Mouse (Mus musculus) neural tube, embryonic 12.5 days (tissue): ENCODE measurements at regions not wholly inside any gene's neighbourhood (a gene's known extent, or its start where the extent isn't known, plus 50 kb on each side); places are given as distances from the start of the nearest gene placed in this dataset.

Experiments
- ATAC-seq: fragments of 200-750 bp; cut with Nextera tagmentation; 2 replicates; pipeline ENCODE4 v1.8.0; 2017; ENCODE audit warnings: low read depth, mild to moderate bottlenecking, moderate TSS enrichment, moderate library complexity; ENCODE audit not compliant: low FRiP score
- H3K27ac ChIP-seq: fragments of 300-500 bp; sonication (generic); 2 replicates; pipeline ENCODE4 v1.5.1; 2016
- H3K27me3 ChIP-seq: fragments of 300-500 bp; sonication (generic); replicated peaks from 2 replicates; pipeline ENCODE4 v1.6.1; 2016; ENCODE audit warnings: mild to moderate bottlenecking
- H3K36me3 ChIP-seq: fragments of 300-500 bp; sonication (generic); 2 replicates; pipeline ENCODE4 v1.6.1; 2016; ENCODE audit warnings: mild to moderate bottlenecking
- H3K4me1 ChIP-seq: fragments of 300-500 bp; sonication (generic); 2 replicates; pipeline ENCODE4 v1.6.1; 2016
- H3K4me2 ChIP-seq: fragments of 300-500 bp; sonication (generic); replicated peaks from 2 replicates; pipeline ENCODE4 v1.6.1; 2016; ENCODE audit warnings: mild to moderate bottlenecking
- H3K4me3 ChIP-seq: fragments of 300-500 bp; sonication (generic); 2 replicates; pipeline ENCODE4 v1.5.1; 2016
- H3K9ac ChIP-seq: fragments of 300-500 bp; sonication (generic); 2 replicates; pipeline ENCODE4 v1.6.1; 2016; ENCODE audit warnings: mild to moderate bottlenecking
- H3K9me3 ChIP-seq: fragments of 300-500 bp; sonication (generic); 2 replicates; pipeline ENCODE4 v1.6.1; 2016; ENCODE audit warnings: mild to moderate bottlenecking
- WGBS: fragments of 180-500 bp; shearing (Covaris S2); methylation state at CpG from one replicate; pipeline ENCODE4 v1.1.7; 2016; 5-methylcytosine and 5-hydroxymethylcytosine counted together

DNA sequence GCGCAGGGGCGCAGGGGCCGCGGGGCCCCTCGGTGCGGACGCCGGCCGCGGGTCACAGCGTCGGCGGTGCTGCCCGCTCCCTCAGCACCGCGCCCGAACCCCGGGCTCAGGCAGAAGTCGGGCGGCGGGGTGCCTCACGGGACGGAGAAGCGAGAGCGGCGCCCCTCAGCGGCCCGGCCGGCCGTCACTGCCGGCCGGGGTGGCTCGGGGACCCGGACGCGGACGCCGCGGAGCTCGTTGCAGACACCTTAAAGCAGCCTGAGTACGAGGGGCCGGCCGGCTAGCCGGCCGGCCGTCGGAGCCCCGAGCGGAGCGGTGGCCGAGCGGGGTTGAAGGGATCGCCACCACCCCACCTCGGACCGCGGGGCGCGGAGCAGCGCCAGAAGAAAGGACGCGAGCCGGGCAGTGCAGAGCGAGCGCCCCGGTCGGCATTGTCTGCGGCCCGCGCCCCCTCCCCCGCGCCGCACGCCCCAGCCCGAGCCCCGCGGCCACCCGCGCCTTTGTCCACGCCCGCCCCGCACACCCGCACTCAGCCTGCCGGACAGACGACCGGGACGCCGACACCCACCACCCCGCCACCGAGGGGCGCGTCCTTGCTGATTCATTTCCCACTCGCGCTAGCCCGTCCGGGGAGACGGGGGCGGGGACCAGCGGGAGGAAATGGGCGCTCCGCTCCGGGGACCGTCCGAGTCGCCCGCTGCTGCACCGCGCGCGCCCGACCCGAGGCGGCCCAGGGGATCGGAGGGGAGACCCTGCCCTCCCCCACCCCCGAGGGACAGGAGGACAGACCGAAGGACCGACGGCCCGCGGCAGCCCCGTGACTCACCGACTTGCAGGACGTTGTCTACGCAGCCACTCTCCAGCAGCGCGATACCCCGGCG lies 155.4 kb upstream of the Smim15 start:
- 0 out of 2 replicates have a peak, but pooled peaks have one; percentile 0 for ATAC-seq
- no peaks in the 10 kb centered on the region for H3K36me3 ChIP-seq

DNA sequence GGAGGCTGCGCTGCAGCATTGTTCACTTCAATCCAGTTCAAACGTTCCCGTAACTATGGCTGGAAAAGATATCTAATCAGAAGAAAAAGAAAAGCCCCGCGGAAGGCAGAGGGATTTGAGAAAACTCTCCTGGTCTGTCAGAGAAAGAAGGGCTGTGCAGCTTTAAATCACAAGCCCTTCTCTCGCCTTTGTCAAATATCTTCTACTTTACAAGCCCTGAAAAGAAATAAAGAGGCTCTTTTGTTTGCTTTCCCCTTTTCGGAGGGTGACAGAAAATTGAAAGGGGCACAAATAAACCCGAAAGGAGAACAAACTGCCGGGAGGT lies 156.1 kb upstream of the Smim15 start:
- Histone ChIP-seq H3K9ac (peak overlapping the region; percentile 99), H3K4me3 (peak overlapping the region; percentile 96), H3K36me3 (no peaks in the 10 kb centered on the region), H3K27me3 (no peaks in the 10 kb centered on the region), H3K4me2 (peak overlapping the region; percentile 74), H3K27ac (peak overlapping the region; percentile 97), H3K4me1 (peaks cover 33% of the 10 kb centered on the region), H3K9me3 (no peaks in the 10 kb centered on the region)
- WGBS = 0% methylated on average over 9 of the region's 9 CpGs
- no peak for ATAC-seq

More for the DNA sequence above, 155.4 kb upstream of the Smim15 start:
- Histone ChIP-seq H3K27ac (peak overlapping the region; percentile 97), H3K9ac (peak overlapping the region; percentile 99), H3K27me3 (no peaks in the 10 kb centered on the region), H3K9me3 (no peaks in the 10 kb centered on the region), H3K4me1 (peaks cover 30% of the 10 kb centered on the region), H3K4me3 (peak overlapping the region; percentile 96), H3K4me2 (peak overlapping the region; percentile 74)
- under 1% methylated on average over 114 of the region's 127 CpGs for WGBS

DNA sequence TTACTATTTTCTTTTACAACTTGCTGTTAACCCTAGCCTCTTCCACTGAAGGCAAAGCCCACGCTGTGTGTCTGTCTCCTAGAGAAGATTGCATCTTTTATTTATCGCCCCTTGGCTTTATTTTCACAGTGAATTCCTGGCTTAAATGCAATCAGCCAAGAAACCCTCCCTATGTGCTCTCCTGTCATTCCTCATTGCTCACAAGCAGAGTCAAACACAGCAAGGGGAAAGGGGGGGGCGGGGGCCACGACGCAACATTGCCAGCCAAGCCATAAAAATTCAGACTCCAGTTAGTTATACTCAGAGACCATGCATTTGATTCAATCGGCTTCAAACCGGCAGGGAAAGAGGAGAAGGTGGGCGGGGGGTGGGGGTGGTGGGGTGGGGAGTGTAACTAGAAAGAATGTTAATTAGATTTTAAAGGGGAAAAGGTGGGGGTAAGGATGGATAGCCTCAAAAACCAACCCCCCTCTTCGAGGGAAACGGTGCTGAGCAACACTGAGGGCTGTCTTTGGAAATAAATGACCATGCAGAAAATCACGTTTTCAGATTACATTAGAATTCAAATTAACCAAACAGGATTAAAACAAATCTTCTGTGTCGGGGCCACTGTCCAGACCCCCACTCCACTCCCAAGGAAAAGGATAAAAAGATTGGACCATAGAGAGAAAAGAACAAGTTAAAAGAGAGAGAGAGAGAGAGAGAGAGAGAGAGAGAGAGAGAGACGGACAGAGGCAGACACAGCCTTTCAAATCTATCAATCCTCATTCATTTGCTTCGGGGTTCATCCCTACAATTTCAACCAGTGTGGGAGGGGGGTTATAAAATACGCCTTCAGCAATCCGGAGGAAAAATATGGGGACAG lies 156.6 kb upstream of the Smim15 start:
- peak overlapping the region; percentile 99 for H3K9ac ChIP-seq
- peak overlapping the region; percentile 96 for H3K4me3 ChIP-seq
- under 1% methylated on average over 16 of the region's 16 CpGs for WGBS
- H3K27me3 ChIP-seq = no peaks in the 10 kb centered on the region
- peaks cover 35% of the 10 kb centered on the region for H3K4me1 ChIP-seq
- H3K9me3 ChIP-seq = no peaks in the 10 kb centered on the region
- H3K27ac ChIP-seq = peak overlapping the region; percentile 97
- H3K36me3 ChIP-seq = no peaks in the 10 kb centered on the region
- no peak for ATAC-seq
- peak overlapping the region; percentile 74 for H3K4me2 ChIP-seq

DNA sequence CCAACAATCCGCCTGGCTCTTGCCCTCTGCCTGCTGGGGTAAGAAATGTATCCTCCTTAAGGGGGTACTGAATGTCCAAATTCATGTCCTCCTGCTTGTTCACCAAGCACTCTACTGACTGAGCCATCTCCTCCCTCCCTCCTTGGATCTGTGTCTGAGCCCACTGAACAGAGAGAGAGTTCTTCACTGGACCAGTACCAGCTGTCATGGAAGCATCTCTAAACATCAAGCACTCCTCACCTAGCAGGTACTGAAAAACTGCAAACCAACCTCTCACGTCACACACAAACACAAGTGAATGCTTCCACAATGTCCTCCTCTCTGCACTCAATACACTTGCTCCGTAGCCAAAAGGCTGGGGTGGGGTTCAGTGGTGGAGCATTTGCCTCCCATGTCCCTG lies 159.4 kb upstream of the Smim15 start:
- Histone ChIP-seq H3K9ac (no peak overlapping the region), H3K27me3 (no peaks in the 10 kb centered on the region), H3K4me3 (no peak overlapping the region), H3K9me3 (no peaks in the 10 kb centered on the region), H3K36me3 (0 out of 2 replicates have a peak, but pooled peaks cover 3% of the 10 kb centered on the region), H3K27ac (no peak overlapping the region), H3K4me2 (peak overlapping the region; percentile 34), H3K4me1 (peaks cover 32% of the 10 kb centered on the region)
- no peak for ATAC-seq
- WGBS = 72% methylated on average over 3 of the region's 3 CpGs

DNA sequence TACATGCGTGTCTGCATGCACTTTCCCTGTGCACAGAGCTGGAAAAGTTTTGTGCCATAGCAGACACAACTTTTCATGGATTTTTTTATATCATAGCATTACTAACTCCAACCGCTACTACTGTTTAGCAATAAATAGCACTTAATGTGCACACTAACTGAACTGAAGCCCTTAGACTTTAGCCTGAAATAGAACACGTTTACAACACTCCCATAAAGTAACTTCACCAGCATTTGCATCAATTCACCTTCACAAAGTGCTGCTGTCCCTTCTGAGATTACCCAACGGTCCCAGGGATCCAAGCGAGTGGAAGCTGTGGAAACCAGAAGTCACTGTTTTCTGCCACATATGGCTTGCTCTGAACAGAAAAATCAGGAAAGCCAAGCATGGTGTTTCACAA lies 161.9 kb upstream of the Smim15 start:
- H3K4me1 ChIP-seq = peaks cover 35% of the 10 kb centered on the region
- H3K9me3 ChIP-seq = no peaks in the 10 kb centered on the region
- no peak for ATAC-seq
- H3K4me3 ChIP-seq = no peak overlapping the region
- WGBS = 53% methylated on average over 5 of the region's 5 CpGs
- H3K36me3 ChIP-seq = 0 out of 2 replicates have a peak, but pooled peaks cover 3% of the 10 kb centered on the region
- H3K9ac ChIP-seq = no peak overlapping the region
- no peaks in the 10 kb centered on the region for H3K27me3 ChIP-seq
- no peak overlapping the region for H3K27ac ChIP-seq
- H3K4me2 ChIP-seq = no peak overlapping the region

DNA sequence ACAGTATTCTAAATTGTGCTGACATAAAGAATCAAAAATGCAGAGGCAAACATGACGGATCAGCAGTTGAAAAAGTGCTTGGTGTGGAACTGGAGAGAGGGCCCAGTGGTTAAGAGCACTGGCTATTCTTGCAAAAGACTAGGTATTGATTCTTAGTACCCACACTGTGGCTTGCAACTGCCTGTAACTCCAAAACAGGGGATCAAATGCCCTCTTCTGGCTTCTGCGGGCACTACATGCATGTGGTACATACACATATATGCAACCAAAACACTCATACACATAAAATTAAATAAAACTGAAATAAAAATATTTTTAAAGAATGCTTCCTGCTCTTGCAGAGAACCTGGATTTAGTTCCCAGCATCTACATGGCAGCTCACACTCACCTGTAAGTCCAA lies 163.7 kb upstream of the Smim15 start:
- Histone ChIP-seq H3K4me3 (no peak overlapping the region), H3K27ac (no peak overlapping the region), H3K36me3 (0 out of 2 replicates have a peak, but pooled peaks cover 3% of the 10 kb centered on the region), H3K4me2 (no peak overlapping the region), H3K9ac (no peak overlapping the region), H3K27me3 (no peaks in the 10 kb centered on the region), H3K9me3 (no peaks in the 10 kb centered on the region), H3K4me1 (peaks cover 38% of the 10 kb centered on the region)
- no peak for ATAC-seq
- 95% methylated on average over 2 of the region's 2 CpGs for WGBS

DNA sequence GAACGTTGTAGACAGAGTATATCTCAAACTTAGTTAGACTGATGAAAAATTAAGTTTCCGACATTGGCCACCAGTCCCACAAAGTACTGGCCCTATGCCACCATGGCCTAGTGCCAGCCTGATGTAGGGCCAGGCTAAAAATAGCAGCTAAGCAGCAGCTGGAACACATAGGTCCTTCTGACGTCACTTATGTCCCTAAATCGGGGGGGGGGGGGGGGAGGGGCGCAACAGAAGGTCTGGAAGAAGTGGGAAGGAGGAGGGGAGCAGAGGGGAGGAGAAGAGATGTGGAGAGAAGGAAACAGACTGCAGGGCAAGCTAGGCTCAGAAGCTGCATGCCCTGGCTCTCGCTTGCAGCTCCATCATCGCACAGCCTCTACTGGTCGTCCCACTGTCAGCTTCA lies 164.7 kb upstream of the Smim15 start:
- Histone ChIP-seq H3K36me3 (0 out of 2 replicates have a peak, but pooled peaks cover 3% of the 10 kb centered on the region), H3K27me3 (no peaks in the 10 kb centered on the region), H3K4me1 (peaks cover 33% of the 10 kb centered on the region), H3K27ac (no peak overlapping the region), H3K9ac (no peak overlapping the region), H3K9me3 (no peaks in the 10 kb centered on the region), H3K4me2 (no peak overlapping the region), H3K4me3 (no peak overlapping the region)
- no peak for ATAC-seq
- WGBS = 75% methylated on average over 7 of the region's 8 CpGs

DNA sequence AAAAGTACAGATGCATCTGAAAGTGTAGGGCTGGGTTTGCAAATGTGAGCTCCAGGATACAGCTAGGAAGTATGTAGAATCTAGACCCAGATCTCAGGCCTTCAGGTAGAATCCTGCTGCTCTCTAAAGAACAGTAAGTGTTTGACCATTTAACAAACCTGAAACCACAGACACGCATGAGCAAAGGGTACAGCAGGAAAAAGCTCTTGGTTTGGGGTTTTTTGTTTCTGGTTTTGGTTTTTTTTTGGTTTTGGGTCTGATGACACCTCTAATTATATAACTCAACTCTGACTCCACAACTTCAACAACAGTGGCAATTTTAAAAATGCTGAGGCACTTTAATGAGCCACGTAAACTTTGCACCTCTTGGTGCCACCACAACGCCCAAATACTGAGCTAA lies 165.3 kb upstream of the Smim15 start:
- H3K4me3 ChIP-seq = no peak overlapping the region
- peaks cover 31% of the 10 kb centered on the region for H3K4me1 ChIP-seq
- 0 out of 2 replicates have a peak, but pooled peaks cover 3% of the 10 kb centered on the region for H3K36me3 ChIP-seq
- H3K9me3 ChIP-seq = no peaks in the 10 kb centered on the region
- no peak overlapping the region for H3K4me2 ChIP-seq
- no peak for ATAC-seq
- no peak overlapping the region for H3K9ac ChIP-seq
- H3K27me3 ChIP-seq = no peaks in the 10 kb centered on the region
- no peak overlapping the region for H3K27ac ChIP-seq
- WGBS = 98% methylated on average over 3 of the region's 3 CpGs

DNA sequence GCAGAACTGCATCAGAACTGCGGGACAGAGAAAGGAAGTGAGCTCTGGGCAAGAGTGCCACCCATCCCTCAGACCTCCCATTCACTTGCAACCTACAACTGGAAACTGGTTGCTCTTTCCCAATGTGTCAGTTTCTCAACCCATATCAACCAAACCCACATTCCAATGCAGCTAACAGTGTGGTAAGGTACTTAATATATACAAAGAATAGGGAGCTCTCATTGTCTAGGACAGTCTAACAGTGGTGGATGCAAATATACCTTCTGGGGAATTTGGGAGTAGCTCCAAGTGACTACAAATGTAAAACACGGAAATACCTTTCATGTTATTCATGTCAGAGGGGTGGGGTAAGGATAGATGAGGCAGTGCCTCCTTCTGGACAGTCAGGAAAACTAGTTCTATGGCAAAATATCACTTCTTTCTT lies 171.0 kb upstream of the Smim15 start:
- Histone ChIP-seq H3K4me3 (no peak overlapping the region), H3K36me3 (no peaks in the 10 kb centered on the region), H3K27me3 (no peaks in the 10 kb centered on the region), H3K4me2 (no peak overlapping the region), H3K4me1 (peaks cover 39% of the 10 kb centered on the region), H3K9ac (no peak overlapping the region), H3K27ac (0 out of 2 replicates have a peak overlapping the region, but pooled peaks have one; percentile 2), H3K9me3 (no peaks in the 10 kb centered on the region)
- WGBS = 50% methylated on average over 2 of the region's 2 CpGs
- no peak for ATAC-seq

DNA sequence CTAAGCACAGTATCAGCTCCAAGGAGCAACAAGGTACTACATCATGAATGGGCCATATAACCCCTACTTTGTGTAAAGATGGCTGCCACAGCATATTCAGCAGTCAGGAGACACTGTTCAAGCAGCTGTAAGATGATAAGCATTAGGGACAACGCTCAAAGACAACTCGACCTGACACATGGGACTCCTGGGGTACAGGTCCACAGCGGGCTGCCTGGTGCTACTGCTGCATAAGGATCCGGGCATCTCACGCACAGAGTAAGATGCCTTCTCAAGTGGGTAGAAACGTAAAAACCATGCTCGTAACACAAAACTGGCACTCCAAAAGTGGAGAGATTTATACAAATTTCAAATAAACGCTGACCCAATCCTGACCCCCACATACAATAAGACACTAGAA lies 171.7 kb upstream of the Smim15 start:
- Histone ChIP-seq H3K4me3 (no peak overlapping the region), H3K4me2 (no peak overlapping the region), H3K4me1 (peaks cover 39% of the 10 kb centered on the region), H3K27ac (no peak overlapping the region), H3K27me3 (no peaks in the 10 kb centered on the region), H3K9ac (no peak overlapping the region), H3K9me3 (no peaks in the 10 kb centered on the region), H3K36me3 (no peaks in the 10 kb centered on the region)
- 66% methylated on average over 8 of the region's 8 CpGs for WGBS
- no peak for ATAC-seq

DNA sequence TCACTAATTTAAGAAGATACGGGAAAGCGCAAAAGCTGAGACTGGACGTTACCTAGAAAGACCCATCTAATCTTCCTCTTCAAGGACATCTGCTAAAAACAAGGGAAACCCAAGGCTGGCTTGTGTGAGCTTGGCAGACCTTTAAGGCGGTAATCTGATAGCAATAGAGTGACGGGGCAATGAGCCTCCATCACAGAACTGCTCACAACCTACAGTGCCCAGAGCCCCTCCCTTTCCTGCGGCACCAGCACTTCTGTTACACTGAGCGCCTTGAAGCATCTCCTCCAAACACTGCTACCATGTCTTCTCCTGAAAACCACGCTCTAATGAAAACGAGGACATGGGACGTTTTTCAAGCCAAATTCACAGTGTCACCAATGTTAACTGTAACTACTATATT lies 172.1 kb upstream of the Smim15 start:
- WGBS = 61% methylated on average over 10 of the region's 10 CpGs
- peaks cover 39% of the 10 kb centered on the region for H3K4me1 ChIP-seq

DNA sequence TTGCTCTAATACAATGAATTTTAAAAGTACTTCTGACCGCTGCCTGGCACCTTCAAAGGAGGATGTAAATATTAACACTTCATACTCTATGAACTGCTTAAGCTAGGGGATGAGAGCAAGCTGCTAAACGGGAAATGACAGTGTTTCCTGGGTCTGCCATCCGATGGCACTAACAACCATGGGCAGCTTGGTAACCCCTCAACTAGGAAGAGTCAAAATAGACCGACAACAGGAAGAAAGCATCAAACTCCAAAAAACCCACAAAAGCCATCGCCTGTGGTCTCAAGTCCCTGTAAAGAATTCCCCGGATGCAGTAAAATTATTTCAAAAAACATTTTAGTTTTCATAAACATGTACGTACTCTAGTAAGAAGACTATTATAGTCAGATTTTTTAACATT lies 175.3 kb upstream of the Smim15 start:
- 88% methylated on average over 7 of the region's 7 CpGs for WGBS
- Histone ChIP-seq H3K4me3 (no peak overlapping the region), H3K9ac (no peak overlapping the region), H3K27me3 (no peaks in the 10 kb centered on the region), H3K4me2 (no peak overlapping the region), H3K36me3 (no peaks in the 10 kb centered on the region), H3K9me3 (no peaks in the 10 kb centered on the region), H3K4me1 (peaks cover 38% of the 10 kb centered on the region), H3K27ac (no peak overlapping the region)
- no peak for ATAC-seq

More for the DNA sequence above, 172.1 kb upstream of the Smim15 start:
- no peak overlapping the region for H3K9ac ChIP-seq
- H3K9me3 ChIP-seq = no peaks in the 10 kb centered on the region
- H3K36me3 ChIP-seq = no peaks in the 10 kb centered on the region
- H3K4me2 ChIP-seq = no peak overlapping the region
- no peaks in the 10 kb centered on the region for H3K27me3 ChIP-seq
- no peak for ATAC-seq
- H3K27ac ChIP-seq = no peak overlapping the region
- H3K4me3 ChIP-seq = no peak overlapping the region
